Mouse (Mus musculus) MEL (cell line): ENCODE measurements around the gene Spon2. TPM values are rescaled to one million over a fixed set of nuclear protein-coding genes. Genes with fewer than 3 reads are reported as not detected.

Source experiments
- DNase-seq: peaks from one replicate; pipeline ENCODE4 v3.0.0; 2011; ENCODE audit warnings: low read depth, low spot score
- H3K27ac ChIP-seq: 2 replicates; pipeline ENCODE4 v1.5.1; 2012; ENCODE audit warnings: low read depth, mild to moderate bottlenecking, control low read depth, low read length, moderate library complexity; ENCODE audit not compliant: control insufficient read depth
- H3K27me3 ChIP-seq, 2 experiments: fragments of 150-350 bp in 1 of 2; sonication (generic) in 1 of 2; 2 replicates each; pipeline ENCODE4 v1.6.1; 2012; ENCODE audit warnings: low read length in 2 of 2, mild to moderate bottlenecking in 2 of 2, improper control_type of control experiment in 1 of 2, moderate library complexity in 1 of 2; ENCODE audit not compliant: insufficient read depth in 2 of 2, control insufficient read depth in 1 of 2
- H3K36me3 ChIP-seq, 2 experiments: 2 replicates each; pipeline ENCODE4 v1.6.1; 2012 to 2014; ENCODE audit warnings: low read length in 2 of 2, improper control_type of control experiment in 1 of 2, inconsistent platforms in 1 of 2, mild to moderate bottlenecking in 1 of 2; ENCODE audit not compliant: insufficient read depth in 2 of 2, control insufficient read depth in 1 of 2
- H3K4me1 ChIP-seq, 2 experiments: fragments of 150-350 bp in 1 of 2; sonication (generic) in 1 of 2; 2 replicates each; pipeline ENCODE4 v1.6.1; 2012; ENCODE audit warnings: low read length in 2 of 2, improper control_type of control experiment in 1 of 2, mild to moderate bottlenecking in 1 of 2; ENCODE audit not compliant: insufficient read depth in 2 of 2, control insufficient read depth in 1 of 2
- H3K4me3 ChIP-seq, 2 experiments: fragments of 150-350 bp in 1 of 2; sonication (generic) in 1 of 2; 2 replicates each; pipeline ENCODE4 v1.5.1; 2012; ENCODE audit warnings: low read depth in 2 of 2, low read length in 2 of 2, mild to moderate bottlenecking in 2 of 2, moderate library complexity in 2 of 2, control low read depth in 1 of 2, improper control_type of control experiment in 1 of 2; ENCODE audit not compliant: control insufficient read depth in 1 of 2, insufficient read depth in 1 of 2
- H3K79me2 ChIP-seq: 2 replicates; pipeline ENCODE4 v1.6.1; 2012; ENCODE audit warnings: mild to moderate bottlenecking, low read length, moderate library complexity; ENCODE audit not compliant: control insufficient read depth, poor library complexity, insufficient read depth
- H3K9ac ChIP-seq: 2 replicates; pipeline ENCODE4 v1.6.1; 2012; ENCODE audit warnings: low read depth, mild to moderate bottlenecking, control low read depth, low read length, moderate library complexity; ENCODE audit not compliant: control insufficient read depth, poor library complexity, severe bottlenecking
- H3K9me3 ChIP-seq: fragments of 150-350 bp; sonication (generic); replicated peaks from 2 replicates; pipeline ENCODE4 v1.6.1; 2012; ENCODE audit warnings: mild to moderate bottlenecking, low read length, improper control_type of control experiment, moderate library complexity; ENCODE audit not compliant: insufficient read depth
- CHD1 ChIP-seq: IDR thresholded peaks from 2 replicates; pipeline ENCODE4 v1.6.1; 2012; ENCODE audit warnings: low read depth, mild to moderate bottlenecking, inconsistent platforms, low read length, improper control_type of control experiment
- CTCF ChIP-seq, 3 experiments: IDR thresholded peaks in 2 of 3; conservative IDR thresholded peaks in 1 of 3; 2 replicates each; pipeline ENCODE4 v1.5.1; 2011 to 2012; ENCODE audit warnings: low read length in 3 of 3, low read depth in 2 of 3, mild to moderate bottlenecking in 2 of 3, improper control_type of control experiment in 1 of 3, inconsistent platforms in 1 of 3, mixed read lengths in 1 of 3, moderate library complexity in 1 of 3; ENCODE audit not compliant: control insufficient read depth in 1 of 3, insufficient read depth in 1 of 3, poor library complexity in 1 of 3, severe bottlenecking in 1 of 3
- ELF1 ChIP-seq: IDR thresholded peaks from 2 replicates; pipeline ENCODE4 v1.6.1; 2014; ENCODE audit warnings: low read depth, mild to moderate bottlenecking, inconsistent platforms, low read length, improper control_type of control experiment, moderate library complexity
- MAFK ChIP-seq: IDR thresholded peaks from 2 replicates; pipeline ENCODE4 v1.6.1; 2011; ENCODE audit warnings: low read depth, mild to moderate bottlenecking, low read length, improper control_type of control experiment, borderline replicate concordance
- MEF2A ChIP-seq: IDR thresholded peaks from 2 replicates; pipeline ENCODE4 v1.6.1; 2014; ENCODE audit warnings: low read depth, mild to moderate bottlenecking, inconsistent platforms, low read length, improper control_type of control experiment; ENCODE audit not compliant: poor library complexity, insufficient replicate concordance, severe bottlenecking; ENCODE audit errors: extremely low read depth
- MXI1 ChIP-seq: IDR thresholded peaks from 2 replicates; pipeline ENCODE4 v1.6.1; 2011; ENCODE audit warnings: mild to moderate bottlenecking, low read depth, low read length, improper control_type of control experiment
- MYC ChIP-seq: IDR thresholded peaks from 2 replicates; pipeline ENCODE4 v1.6.1; 2011; ENCODE audit warnings: low read depth, mild to moderate bottlenecking, low read length, improper control_type of control experiment, moderate library complexity
- POLR2A ChIP-seq, 2 experiments: IDR thresholded peaks; 2 replicates each; pipeline ENCODE4 v1.6.1; 2011 to 2012; ENCODE audit warnings: low read length in 2 of 2, mild to moderate bottlenecking in 2 of 2, control low read depth in 1 of 2, improper control_type of control experiment in 1 of 2, low read depth in 1 of 2, moderate library complexity in 1 of 2; ENCODE audit not compliant: control insufficient read depth in 1 of 2, insufficient read depth in 1 of 2, poor library complexity in 1 of 2
- POLR2AphosphoS2 ChIP-seq: IDR thresholded peaks from 2 replicates; pipeline ENCODE4 v1.6.1; 2011; ENCODE audit warnings: low read length, improper control_type of control experiment
- SMC3 ChIP-seq: IDR thresholded peaks from 2 replicates; pipeline ENCODE4 v1.6.1; 2011; ENCODE audit warnings: low read depth, low read length, improper control_type of control experiment
- TCF12 ChIP-seq: IDR thresholded peaks from 2 replicates; pipeline ENCODE4 v1.6.1; 2014; ENCODE audit warnings: low read depth, mild to moderate bottlenecking, inconsistent platforms, low read length, improper control_type of control experiment, moderate library complexity
- USF1 ChIP-seq: IDR thresholded peaks from 2 replicates; pipeline ENCODE4 v1.6.1; 2014; ENCODE audit warnings: low read depth, mild to moderate bottlenecking, inconsistent platforms, low read length, improper control_type of control experiment, moderate library complexity
- USF2 ChIP-seq, 2 experiments: IDR thresholded peaks; 2 replicates each; pipeline ENCODE4 v1.6.1; 2011 to 2012; ENCODE audit warnings: improper control_type of control experiment in 2 of 2, low read length in 2 of 2, borderline replicate concordance in 1 of 2, inconsistent platforms in 1 of 2, low read depth in 1 of 2, mild to moderate bottlenecking in 1 of 2; ENCODE audit not compliant: insufficient read depth in 1 of 2
- ZC3H11A ChIP-seq: IDR thresholded peaks from 2 replicates; pipeline ENCODE4 v1.6.1; 2012; ENCODE audit warnings: low read depth, mild to moderate bottlenecking, inconsistent platforms, low read length, improper control_type of control experiment
- ZNF384 ChIP-seq: IDR thresholded peaks from 2 replicates; pipeline ENCODE4 v1.6.1; 2012; ENCODE audit warnings: low read depth, mild to moderate bottlenecking, inconsistent platforms, low read length, improper control_type of control experiment
- polyA plus RNA-seq, 2 experiments: library from polyadenylated mRNA; stranded (reverse) in 1 of 2; unstranded in 1 of 2; fragments of >175 nt in 1 of 2; fragments of >200 nt in 1 of 2; gene quantifications; 2 replicates each; pipeline versions ENCODE4 v1.2.1 to v1.2.4; 2012; ENCODE audit warnings: low replicate concordance in 2 of 2, low read depth in 1 of 2; ENCODE audit not compliant: insufficient read length in 2 of 2, insufficient read depth in 1 of 2, missing spikeins in 1 of 2
- total RNA-seq: library from RNA; depleted of rRNA; stranded (reverse); fragments of 300-350 nt; gene quantifications from 2 replicates; pipeline ENCODE4 v1.2.3, GENCODE M21; 2012

The Spon2 gene
- total and polyA plus RNA-seq, 3 experiments: 2.6 to 3.1 TPM; not detected in 1

GRCm38 (mm10) chr5:33230285-33230684 is 12.0 kb upstream of the Spon2 start:
- no peaks in the 10 kb centered on the region for H3K9me3 ChIP-seq
- no peak overlapping the region for H3K27ac ChIP-seq
- no peak overlapping the region for H3K9ac ChIP-seq
- H3K36me3 ChIP-seq: peaks cover 0 to 2% of the 10 kb centered on the region in 2 experiments; a peak in 2 of 4 replicates
- no peaks in the 10 kb centered on the region for H3K79me2 ChIP-seq
- no peak overlapping the region for H3K4me3 ChIP-seq
- DNase-seq: no peak
- H3K4me1 ChIP-seq: peaks cover under 1 to 2% of the 10 kb centered on the region in 2 experiments; a peak in 3 of 4 replicates
- no peak for TF ChIP-seq POLR2AphosphoS2
- no peak for TF ChIP-seq SMC3
- TF ChIP-seq TCF12: no peak
- TF ChIP-seq MXI1: no peak
- TF ChIP-seq MYC: no peak
- no peak for TF ChIP-seq USF1
- no peak for TF ChIP-seq ZC3H11A
- no peak for TF ChIP-seq MEF2A
- H3K27me3 ChIP-seq: peaks cover 28 to 42% of the 10 kb centered on the region in 2 experiments

GRCm38 (mm10) chr5:33228428-33228827 is 10.2 kb upstream of the Spon2 start:
- Histone ChIP-seq H3K27me3 (peaks cover 28 to 40% of the 10 kb centered on the region in 2 experiments), H3K9ac (no peak overlapping the region), H3K4me1 (peaks cover 16 to 20% of the 10 kb centered on the region in 2 experiments), H3K9me3 (no peaks in the 10 kb centered on the region), H3K79me2 (no peaks in the 10 kb centered on the region), H3K27ac (no peak overlapping the region), H3K36me3 (peaks cover 0 to 17% of the 10 kb centered on the region in 2 experiments; a peak in 2 of 4 replicates), H3K4me3 (no peak overlapping the region)
- TF ChIP-seq CTCF (IDR thresholded peaks at IDR 0.05 in 2 of 3, conservative IDR thresholded peaks at IDR 0.05 in 1 of 3; ENCODE audit: control insufficient read depth in 1 of 3, insufficient read depth in 1 of 3, low read depth in 2 of 3, low read length in 3 of 3, poor library complexity in 1 of 3, severe bottlenecking in 1 of 3): no peak
- no peak for TF ChIP-seq POLR2A (IDR thresholded peaks at IDR 0.05; ENCODE audit: control insufficient read depth in 1 of 2, insufficient read depth in 1 of 2, low read depth in 1 of 2, low read length in 2 of 2, poor library complexity in 1 of 2)
- TF ChIP-seq ZNF384: no peak
- no peak for TF ChIP-seq MYC
- no peak for TF ChIP-seq CHD1
- TF ChIP-seq ELF1: no peak
- no peak for TF ChIP-seq TCF12
- no peak for TF ChIP-seq USF2 (IDR thresholded peaks at IDR 0.05; ENCODE audit: borderline replicate concordance in 1 of 2, insufficient read depth in 1 of 2, low read depth in 1 of 2, low read length in 2 of 2)
- no peak for TF ChIP-seq MAFK
- DNase-seq: no peak
